Mouse (Mus musculus): Measurements from ENCODE around the gene Sirt7. TPM values are rescaled to one million over a fixed set of nuclear protein-coding genes. Genes with fewer than 3 reads are reported as not detected.

Sirt7 gene
- total RNA-seq, 2 experiments from 2014 or later = 6.9 to 8.9 TPM

Small RNA genes within 50 kb of the gene (microRNA-seq; reads per million reads assigned to microRNA genes)
- gene Mir6936 = 0 to 0.27 reads per million in 2 experiments

Other genes with a start within 250 kb of the Sirt7 start
- gene Faap100, start 246.5 kb downstream of the Sirt7 start, total RNA-seq (2021) = 10 to 100 TPM; 10.6 to 11.7 TPM
- gene Nploc4, start 187.5 kb downstream of the Sirt7 start, total RNA-seq (2021) = 10 to 100 TPM; 62.0 to 65.2 TPM
- 1 to 10 TPM; 1.0 to 2.3 TPM for gene Tspan10, start 182.6 kb downstream of the Sirt7 start, total RNA-seq (2021)
- gene Pde6g, start 171.7 kb downstream of the Sirt7 start, total RNA-seq (2021) = under 1 TPM in 1 of 2 experiments, not detected in 1; 0.57 TPM
- gene Oxld1, start 167.2 kb downstream of the Sirt7 start, total RNA-seq (2021) = 10 to 100 TPM; 58.1 to 70.3 TPM
- gene Ccdc137, start 167.1 kb downstream of the Sirt7 start, total RNA-seq (2021) = 1 to 10 TPM; 6.0 to 7.3 TPM
- 10 to 100 TPM; 10.1 to 12.0 TPM for gene Arl16, start 157.6 kb downstream of the Sirt7 start, total RNA-seq (2021)
- 100 to 1,000 TPM; 245 to 267 TPM for gene Mrpl12, start 140.6 kb downstream of the Sirt7 start, total RNA-seq (2021)
- 10 to 100 TPM; 15.4 to 15.9 TPM for gene Slc25a10, start 133.4 kb downstream of the Sirt7 start, total RNA-seq (2021)
- under 1 TPM; 0.93 to 0.94 TPM for gene Gcgr, start 94.5 kb downstream of the Sirt7 start, total RNA-seq (2021)
- gene Mcrip1, start 75.5 kb downstream of the Sirt7 start, total RNA-seq (2021) = 10 to 100 TPM; 39.1 to 44.1 TPM
- under 1 TPM in 1 of 2 experiments, not detected in 1; 0.35 TPM for gene Ppp1r27, start 74.1 kb downstream of the Sirt7 start, total RNA-seq (2021)
- gene P4hb, start 52.0 kb downstream of the Sirt7 start, total RNA-seq (2021) = 100 to 1,000 TPM; 230 TPM
- 100 to 1,000 TPM; 133 to 144 TPM for gene Arhgdia, start 43.6 kb downstream of the Sirt7 start, total RNA-seq (2021)
- gene Alyref, start 26.9 kb downstream of the Sirt7 start, total RNA-seq (2021) = 10 to 100 TPM; 44.1 to 46.9 TPM
- gene Anapc11, start 26.8 kb downstream of the Sirt7 start, total RNA-seq (2021) = 10 to 100 TPM; 84.4 to 89.0 TPM
- not detected for gene Npb, start 16.8 kb downstream of the Sirt7 start, total RNA-seq (2021)
- gene Pcyt2, start 7.3 kb downstream of the Sirt7 start, total RNA-seq (2021) = 10 to 100 TPM; 47.2 to 51.2 TPM
- gene Mafg, start 8.4 kb upstream of the Sirt7 start, total RNA-seq (2021) = 10 to 100 TPM; 33.7 to 35.7 TPM
- gene Pycr1, start 18.5 kb upstream of the Sirt7 start, total RNA-seq (2021) = 1 to 10 TPM; 1.1 to 1.3 TPM
- 10 to 100 TPM; 77.0 to 81.2 TPM for gene Myadml2, start 22.9 kb upstream of the Sirt7 start, total RNA-seq (2021)
- under 1 TPM in 1 of 2 experiments, not detected in 1; 0.33 TPM for gene Notum, start 35.9 kb upstream of the Sirt7 start, total RNA-seq (2021)
- 10 to 100 TPM; 28.5 to 31.3 TPM for gene Aspscr1, start 47.7 kb upstream of the Sirt7 start, total RNA-seq (2021)
- gene Cenpx, start 88.5 kb upstream of the Sirt7 start, total RNA-seq (2021) = 10 to 100 TPM; 32.5 to 34.2 TPM
- gene Lrrc45, start 88.7 kb upstream of the Sirt7 start, total RNA-seq (2021) = 1 to 10 TPM; 3.8 to 4.3 TPM
- gene Rac3, start 96.2 kb upstream of the Sirt7 start, total RNA-seq (2021) = 1 to 10 TPM; 1.1 to 1.3 TPM
- gene Dcxr, start 102.0 kb upstream of the Sirt7 start, total RNA-seq (2021) = 10 to 100 TPM; 16.6 to 16.7 TPM
- gene Cbr2, start 106.9 kb upstream of the Sirt7 start, total RNA-seq (2021) = 10 to 100 TPM; 20.9 to 82.2 TPM
- 10 to 100 TPM; 23.6 to 49.8 TPM for gene Hmga1b, start 137.6 kb upstream of the Sirt7 start, total RNA-seq (2021)
- gene Rfng, start 159.0 kb upstream of the Sirt7 start, total RNA-seq (2021) = 10 to 100 TPM; 11.4 to 11.5 TPM
- gene Gps1, start 159.0 kb upstream of the Sirt7 start, total RNA-seq (2021) = 10 to 100 TPM; 54.8 to 55.9 TPM
- 10 to 100 TPM; 22.4 to 30.3 TPM for gene Dus1l, start 171.2 kb upstream of the Sirt7 start, total RNA-seq (2021)
- gene Fasn, start 199.3 kb upstream of the Sirt7 start, total RNA-seq (2021) = 100 to 1,000 TPM in 1 of 2 experiments, 10 to 100 TPM in 1; 41.4 to 258 TPM

Data from heart, adult 18-20 months (tissue).